Mouse (Mus musculus) CH12.LX (cell line): Measurements from ENCODE around the gene Spop. TPM values are rescaled to one million over a fixed set of nuclear protein-coding genes. Genes with fewer than 3 reads are reported as not detected.
A peak's percentile ranks its signal among the peaks of the same experiment; 100 is the strongest.

ENCODE experiments used
- DNase-seq: peaks from one replicate; pipeline ENCODE4 v3.0.0-alpha.2; 2013; ENCODE audit errors: extremely low read depth
- H3K27ac ChIP-seq: 2 replicates; pipeline ENCODE4 v1.5.1; 2012; ENCODE audit warnings: low read depth, mild to moderate bottlenecking, control low read depth, moderate library complexity; ENCODE audit not compliant: insufficient read depth
- H3K27me3 ChIP-seq: replicated peaks from 2 replicates; pipeline ENCODE3; 2012; ENCODE audit warnings: inconsistent platforms
- H3K36me3 ChIP-seq, 2 experiments: replicated peaks in 1 of 2; 2 replicates each; pipeline versions ENCODE3 to v1.6.1; 2012; ENCODE audit warnings: inconsistent platforms in 1 of 2, low read length in 1 of 2, mild to moderate bottlenecking in 1 of 2, mixed read lengths in 1 of 2, moderate library complexity in 1 of 2; ENCODE audit not compliant: control insufficient read depth in 1 of 2, insufficient read depth in 1 of 2
- H3K4me1 ChIP-seq, 2 experiments: 2 replicates each; pipeline ENCODE4 v1.6.1; 2012; ENCODE audit warnings: inconsistent platforms in 1 of 2, moderate library complexity in 1 of 2; ENCODE audit not compliant: insufficient read depth in 2 of 2, control insufficient read depth in 1 of 2
- H3K4me2 ChIP-seq: 2 replicates; pipeline ENCODE4 v1.6.1; 2012; ENCODE audit warnings: low read depth, mild to moderate bottlenecking, control low read depth; ENCODE audit not compliant: poor library complexity, insufficient read depth, severe bottlenecking
- H3K4me3 ChIP-seq, 3 experiments: fragments of 150-350 bp in 1 of 3; sonication (generic) in 1 of 3; replicated peaks in 1 of 3; 2 replicates each; pipeline versions ENCODE3 to v1.5.1; 2011 to 2012; ENCODE audit warnings: low read depth in 2 of 3, low read length in 2 of 3, mild to moderate bottlenecking in 2 of 3, moderate library complexity in 2 of 3, control low read depth in 1 of 3, improper control_type of control experiment in 1 of 3, inconsistent platforms in 1 of 3, mixed read lengths in 1 of 3; ENCODE audit not compliant: poor library complexity in 1 of 3
- H3K79me2 ChIP-seq: replicated peaks from 2 replicates; pipeline ENCODE4 v1.6.1; 2012; ENCODE audit warnings: mild to moderate bottlenecking, moderate library complexity; ENCODE audit not compliant: control insufficient read depth, poor library complexity, insufficient read depth, severe bottlenecking; ENCODE audit errors: extremely low read depth
- H3K9ac ChIP-seq: 2 replicates; pipeline ENCODE4 v1.6.1; 2012; ENCODE audit warnings: low read depth, mild to moderate bottlenecking, control low read depth, moderate library complexity; ENCODE audit not compliant: insufficient read depth
- H3K9me3 ChIP-seq: replicated peaks from 2 replicates; pipeline ENCODE3; 2012; ENCODE audit warnings: low read length, inconsistent platforms, mixed read lengths
- BHLHE40 ChIP-seq: IDR thresholded peaks from 2 replicates; pipeline ENCODE4 v1.6.1; 2011; ENCODE audit warnings: mild to moderate bottlenecking, low read depth, low read length, improper control_type of control experiment
- CHD1 ChIP-seq: IDR thresholded peaks from 2 replicates; pipeline ENCODE4 v1.6.1; 2012; ENCODE audit warnings: low read depth, low read length, improper control_type of control experiment, inconsistent platforms
- CHD2 ChIP-seq: IDR thresholded peaks from 2 replicates; pipeline ENCODE4 v1.6.1; 2011; ENCODE audit warnings: low read length, improper control_type of control experiment
- CTCF ChIP-seq, 2 experiments: IDR thresholded peaks in 1 of 2; conservative IDR thresholded peaks in 1 of 2; 2 replicates each; pipeline ENCODE4 v1.5.1; 2011 to 2012; ENCODE audit warnings: low read depth in 2 of 2, low read length in 2 of 2, improper control_type of control experiment in 1 of 2, inconsistent platforms in 1 of 2, mild to moderate bottlenecking in 1 of 2, moderate library complexity in 1 of 2
- E2F4 ChIP-seq: IDR thresholded peaks from 2 replicates; pipeline ENCODE4 v1.6.1; 2011; ENCODE audit warnings: low read depth, low read length, improper control_type of control experiment; ENCODE audit not compliant: insufficient replicate concordance
- ELF1 ChIP-seq: IDR thresholded peaks from 2 replicates; pipeline ENCODE4 v1.6.1; 2014; ENCODE audit warnings: low read depth, mild to moderate bottlenecking, inconsistent platforms, low read length, improper control_type of control experiment
- EP300 ChIP-seq: IDR thresholded peaks from 2 replicates; pipeline ENCODE4 v1.6.1; 2011; ENCODE audit warnings: low read length, improper control_type of control experiment
- ETS1 ChIP-seq: conservative IDR thresholded peaks from 2 replicates; pipeline ENCODE4 v1.6.1; 2012; ENCODE audit warnings: low read depth, mild to moderate bottlenecking, inconsistent platforms, low read length, improper control_type of control experiment, moderate library complexity
- GABPA ChIP-seq: IDR thresholded peaks from 2 replicates; pipeline ENCODE4 v1.6.1; 2012; ENCODE audit warnings: low read depth, low read length, improper control_type of control experiment, inconsistent platforms; ENCODE audit not compliant: insufficient replicate concordance
- HCFC1 ChIP-seq: IDR thresholded peaks from 2 replicates; pipeline ENCODE4 v1.6.1; 2012; ENCODE audit warnings: low read depth, mild to moderate bottlenecking, inconsistent platforms, low read length, improper control_type of control experiment
- IRF4 ChIP-seq: IDR thresholded peaks from 2 replicates; pipeline ENCODE4 v1.6.1; 2014; ENCODE audit warnings: low read depth, mild to moderate bottlenecking, inconsistent platforms, low read length, improper control_type of control experiment
- JUND ChIP-seq: conservative IDR thresholded peaks from 2 replicates; pipeline ENCODE4 v1.6.1; 2011; ENCODE audit warnings: low read depth, low read length, improper control_type of control experiment
- KAT2A ChIP-seq: IDR thresholded peaks from 2 replicates; pipeline ENCODE4 v1.6.1; 2012; ENCODE audit warnings: low read length, improper control_type of control experiment, inconsistent platforms; ENCODE audit not compliant: insufficient replicate concordance
- MAFK ChIP-seq: IDR thresholded peaks from 2 replicates; pipeline ENCODE4 v1.6.1; 2011; ENCODE audit warnings: low read length, improper control_type of control experiment; ENCODE audit not compliant: insufficient replicate concordance
- MAX ChIP-seq: IDR thresholded peaks from 2 replicates; pipeline ENCODE4 v1.6.1; 2011; ENCODE audit warnings: low read length, improper control_type of control experiment
- MAZ ChIP-seq: IDR thresholded peaks from 2 replicates; pipeline ENCODE4 v1.6.1; 2012; ENCODE audit warnings: low read depth, mild to moderate bottlenecking, inconsistent platforms, low read length, improper control_type of control experiment, moderate library complexity
- MEF2A ChIP-seq: IDR thresholded peaks from 2 replicates; pipeline ENCODE4 v1.6.1; 2014; ENCODE audit warnings: low read depth, mild to moderate bottlenecking, inconsistent platforms, low read length, improper control_type of control experiment, borderline replicate concordance
- MYC ChIP-seq: IDR thresholded peaks from 2 replicates; pipeline ENCODE4 v1.6.1; 2011; ENCODE audit warnings: low read depth, mild to moderate bottlenecking, improper control_type of control experiment, low read length
- NELFE ChIP-seq: IDR thresholded peaks from 2 replicates; pipeline ENCODE4 v1.6.1; 2011; ENCODE audit warnings: low read depth, low read length, improper control_type of control experiment
- NRF1 ChIP-seq: IDR thresholded peaks from 2 replicates; pipeline ENCODE4 v1.6.1; 2014; ENCODE audit warnings: low read depth, mild to moderate bottlenecking, inconsistent platforms, low read length, improper control_type of control experiment, moderate library complexity
- PAX5 ChIP-seq: IDR thresholded peaks from 2 replicates; pipeline ENCODE4 v1.6.1; 2012; ENCODE audit warnings: low read length, inconsistent platforms, mixed read lengths
- POLR2A ChIP-seq: IDR thresholded peaks from 2 replicates; pipeline ENCODE4 v1.6.1; 2011; ENCODE audit warnings: low read depth, mild to moderate bottlenecking, improper control_type of control experiment, low read length
- RCOR1 ChIP-seq: conservative IDR thresholded peaks from 2 replicates; pipeline ENCODE4 v1.6.1; 2012; ENCODE audit warnings: low read depth, mild to moderate bottlenecking, inconsistent platforms, low read length, improper control_type of control experiment
- SMC3 ChIP-seq: IDR thresholded peaks from 2 replicates; pipeline ENCODE4 v1.6.1; 2011; ENCODE audit warnings: low read depth, low read length, improper control_type of control experiment
- TBP ChIP-seq: conservative IDR thresholded peaks from 2 replicates; pipeline ENCODE4 v1.6.1; 2011; ENCODE audit warnings: low read depth, low read length, improper control_type of control experiment
- TCF12 ChIP-seq: IDR thresholded peaks from 2 replicates; pipeline ENCODE4 v1.6.1; 2014; ENCODE audit warnings: low read depth, mild to moderate bottlenecking, inconsistent platforms, low read length, improper control_type of control experiment
- UBTF ChIP-seq: IDR thresholded peaks from 2 replicates; pipeline ENCODE4 v1.6.1; 2012; ENCODE audit warnings: low read depth, mild to moderate bottlenecking, inconsistent platforms, low read length, improper control_type of control experiment, moderate library complexity
- USF1 ChIP-seq: IDR thresholded peaks from 2 replicates; pipeline ENCODE4 v1.6.1; 2014; ENCODE audit warnings: low read depth, mild to moderate bottlenecking, inconsistent platforms, low read length, improper control_type of control experiment
- USF2 ChIP-seq: conservative IDR thresholded peaks from 2 replicates; pipeline ENCODE4 v1.6.1; 2011; ENCODE audit warnings: low read depth, low read length, improper control_type of control experiment
- ZC3H11A ChIP-seq: IDR thresholded peaks from 2 replicates; pipeline ENCODE4 v1.6.1; 2012; ENCODE audit warnings: low read depth, mild to moderate bottlenecking, inconsistent platforms, low read length, improper control_type of control experiment
- ZKSCAN1 ChIP-seq: IDR thresholded peaks from 2 replicates; pipeline ENCODE4 v1.6.1; 2012; ENCODE audit warnings: low read depth, inconsistent platforms, low read length, improper control_type of control experiment, borderline replicate concordance
- ZMIZ1 ChIP-seq: IDR thresholded peaks from 2 replicates; pipeline ENCODE4 v1.6.1; 2012; ENCODE audit warnings: low read depth, mild to moderate bottlenecking, inconsistent platforms, low read length, improper control_type of control experiment
- ZNF384 ChIP-seq: IDR thresholded peaks from 2 replicates; pipeline ENCODE4 v1.6.1; 2012; ENCODE audit warnings: low read depth, low read length, improper control_type of control experiment, inconsistent platforms
- dilution Hi-C: fragments of 300-500 bp; cut with MboI; formaldehyde crosslinking; loops from 2 replicates; pipeline ENCODE4 v1.14.3; 2020; ENCODE audit warnings: low sequenced_read_pairs; ENCODE audit not compliant: extremely low pct_unique_long_range_greater_than_20kb, extremely low pct_ligation_motif_present
- in situ Hi-C: fragments of 300-500 bp; cut with MboI; formaldehyde crosslinking; loops from 3 replicates; pipeline ENCODE4 v1.14.3; 2019; ENCODE audit warnings: low sequenced_read_pairs, low pct_ligation_motif_present, low pct_unique_long_range_greater_than_20kb, mixed read lengths
- polyA plus RNA-seq: library from polyadenylated mRNA; unstranded; fragments of >175 nt; gene quantifications from 2 replicates; pipeline ENCODE4 v1.2.1, GENCODE M21; 2012; ENCODE audit warnings: low read depth; ENCODE audit not compliant: insufficient read length
- total RNA-seq, 2 experiments: library from RNA; depleted of rRNA; stranded (reverse); fragments of 300-350 nt in 1 of 2; fragments of >200 nt in 1 of 2; gene quantifications; 2 replicates each; pipeline ENCODE4 v1.2.3; 2012 to 2014

The Spop gene
- total and polyA plus RNA-seq, 3 experiments, result 42.7 to 103 (median 51.9) TPM

DNA sequence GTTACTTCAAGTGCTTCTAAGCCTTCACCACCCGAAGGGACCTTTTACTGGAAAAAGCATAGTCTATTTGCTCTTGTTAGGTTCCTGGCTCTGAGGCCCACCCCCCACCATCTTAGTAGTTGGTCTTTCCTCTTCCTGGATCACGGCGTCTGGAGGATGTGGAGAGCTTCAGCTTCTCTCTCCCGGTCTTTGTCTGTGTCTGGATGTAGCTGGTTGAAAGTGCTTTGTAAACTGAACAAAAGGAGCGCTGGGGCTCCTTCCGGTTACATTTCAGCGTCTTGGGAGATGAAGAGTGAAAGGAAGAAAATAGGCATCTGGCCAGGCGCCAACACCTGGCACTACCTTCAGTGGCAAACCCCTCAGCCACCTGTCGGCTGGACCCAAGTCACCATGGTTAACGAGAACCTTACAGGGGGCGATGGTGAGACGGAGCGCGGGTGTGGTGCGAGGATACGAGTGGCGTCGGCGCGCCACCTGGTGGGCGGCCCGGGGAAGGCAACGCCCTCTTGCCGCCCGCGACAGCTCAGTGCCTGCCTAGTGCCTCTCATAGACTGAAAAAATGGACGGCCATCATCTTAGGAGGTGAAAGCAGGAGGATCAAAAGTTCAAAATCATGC is 106.7 kb downstream of the Spop start (continued):
- TF ChIP-seq MAX (no peak), TBP (no peak), MAFK (no peak), EP300 (no peak), USF2 (no peak), ETS1 (no peak), ZC3H11A (peak; percentile 68), USF1 (no peak), MEF2A (peak; percentile 57; the same call in 1 of the 2 replicates), CTCF (conservative IDR thresholded peaks at IDR 0.05 in 1 of 2, IDR thresholded peaks at IDR 0.05 in 1 of 2; ENCODE audit: low read depth in 2 of 2, low read length in 2 of 2) (peak; percentile 78 to 100), CHD1 (no peak), ZKSCAN1 (no peak), CHD2 (no peak)

DNA sequence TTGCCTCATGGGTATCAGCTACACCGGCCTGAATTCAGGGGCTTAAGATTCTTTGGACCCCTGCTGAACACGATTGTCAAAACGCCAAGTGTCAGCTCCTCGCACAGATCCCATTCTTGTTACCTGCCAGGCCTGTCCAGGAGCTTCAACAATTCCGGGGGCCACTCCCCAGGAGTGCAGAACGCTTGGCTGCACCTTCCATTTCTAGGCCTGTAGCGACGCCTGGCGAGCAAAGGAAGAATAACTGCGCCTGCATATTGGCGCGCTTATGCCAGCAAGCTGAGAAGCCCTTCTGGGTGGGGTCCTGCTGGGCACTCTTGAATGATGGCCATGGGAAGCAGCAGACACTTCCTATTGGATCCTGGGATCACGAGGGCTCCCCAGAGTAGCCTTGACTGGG is 107.7 kb downstream of the Spop start:
- no peak overlapping the region for H3K27ac ChIP-seq
- H3K4me3 ChIP-seq, result no peak overlapping the region
- TF ChIP-seq MAX (no peak; the same call in 1 of the 2 replicates), UBTF (no peak), JUND (no peak), MYC (no peak; the same call in 1 of the 2 replicates), EP300 (no peak), BHLHE40 (no peak), E2F4 (peak; percentile 56; the same call in 1 of the 2 replicates), ZMIZ1 (no peak), PAX5 (no peak), SMC3 (peak; percentile 94), IRF4 (peak; percentile 68; the same call in 1 of the 2 replicates), HCFC1 (0 out of 2 replicates have a peak, but pooled peaks have one; percentile 29), KAT2A (no peak), GABPA (no peak), ELF1 (peak; percentile 48; the same call in 1 of the 2 replicates), NELFE (peak; percentile 50; the same call in 1 of the 2 replicates), POLR2A (no peak), MEF2A (no peak), TCF12 (peak; percentile 61; the same call in 1 of the 2 replicates), TBP (no peak), USF2 (no peak), CTCF (conservative IDR thresholded peaks at IDR 0.05 in 1 of 2, IDR thresholded peaks at IDR 0.05 in 1 of 2; ENCODE audit: low read depth in 2 of 2, low read length in 2 of 2) (peak; percentile 95 to 99), ZNF384 (no peak), NRF1 (no peak), RCOR1 (no peak), MAZ (peak; percentile 89), ZC3H11A (peak; percentile 74)
- H3K79me2 ChIP-seq, result no peaks in the 10 kb centered on the region
- DNase-seq, result peak; percentile 79
- in situ Hi-C loops, result loop anchor here (5.0 to 10.0 kb wide), 2 partner anchors 259 to 407 kb away; partner anchors contain the start of gene Tac4
- H3K36me3 ChIP-seq, result no peaks in the 10 kb centered on the region
- H3K4me2 ChIP-seq, result peak overlapping the region; percentile 52
- peaks cover 14 to 27% of the 10 kb centered on the region in 2 experiments for H3K4me1 ChIP-seq
- H3K9ac ChIP-seq, result no peak overlapping the region
- H3K27me3 ChIP-seq, result peaks cover 87% of the 10 kb centered on the region
- dilution Hi-C loops, result no loop called here
- no peaks in the 10 kb centered on the region for H3K9me3 ChIP-seq
